8 mouse cellular contexts compared by ENCODE assay signal in genomic region chr3:89279153-89279890, GRCm38 (mm10). TPM values are rescaled to one million over a fixed set of nuclear protein-coding genes. Genes with fewer than 3 reads are reported as not detected.
DNase-seq lines count a peak whose midpoint lies in the region; ATAC-seq and TF ChIP-seq lines count a peak whose summit lies in the region.

No protein-coding gene starts in this region.

- DNase-seq in Muller cell, postnatal 12 days (ENCODE audit: inconsistent ontology term): peak; percentile 95
- peak; percentile 90 for DNase-seq in cerebellum, adult 11-12 months
- peak; percentile 79 for DNase-seq in forebrain, postnatal 0 days
- peak; percentile 89 for DNase-seq in heart, postnatal 4 days
- peak; percentile 71 to 74 for DNase-seq in layer of hippocampus, postnatal 10 days (ENCODE audit: low spot score in 2 of 2)
- peak; percentile 92 for DNase-seq in lung, postnatal 14 days
- DNase-seq in ovary, postnatal 10 days (ENCODE audit: low spot score): peak; percentile 65
- peak; percentile 90 for DNase-seq in yolk sac, embryonic 10.5 days (ENCODE audit: low spot score)

- H3K27ac ChIP-seq in forebrain, postnatal 0 days (ENCODE audit: low read depth, low read length): peak overlapping the region; percentile 57

- TF ChIP-seq CTCF in forebrain, postnatal 0 days (IDR thresholded peaks at IDR 0.05; ENCODE audit: low read depth): no peak

- no peaks in the 10 kb centered on the region for H3K9me3 ChIP-seq in forebrain, postnatal 0 days (ENCODE audit: low read length)

- WGBS in forebrain, postnatal 0 days: 2% methylated on average over 35 of the region's 35 CpGs

- H3K4me2 ChIP-seq in forebrain, postnatal 0 days (ENCODE audit: low read depth): peak overlapping the region; percentile 91

- H3K4me1 ChIP-seq in forebrain, postnatal 0 days (ENCODE audit: insufficient read depth): 0 out of 2 replicates have a peak, but pooled peaks cover 9% of the 10 kb centered on the region

- H3K4me3 ChIP-seq in forebrain, postnatal 0 days (ENCODE audit: low read depth, low read length): peak overlapping the region; percentile 49

- H3K36me3 ChIP-seq in forebrain, postnatal 0 days (ENCODE audit: insufficient read depth): no peaks in the 10 kb centered on the region

- peak overlapping the region; percentile 59 for H3K9ac ChIP-seq in forebrain, postnatal 0 days

- ATAC-seq in forebrain, postnatal 0 days: peak; percentile 79

- H3K27me3 ChIP-seq in forebrain, postnatal 0 days (ENCODE audit: insufficient read depth, low read length): no peaks in the 10 kb centered on the region

RNA-seq across cellular contexts. Expression of gene Efna1, which starts 1.6 kb away (rescaled TPM):
- total RNA-seq in forebrain, postnatal 0 days (2014; rRNA removed): 5.5 and 8.4 TPM in 2 replicates
- 10.8 and 11.1 TPM in 2 replicates for polyA plus RNA-seq in forebrain, postnatal 0 days (2015; fragmentation: Nextera tagmentation; extraction: Ambion mirVana)
- 10 to 100 TPM; 37.9 to 42.0 TPM for total RNA-seq in heart, postnatal 4 days (2021)
- total RNA-seq in layer of hippocampus, postnatal 10 days (2021): 1 to 10 TPM; 6.4 to 7.2 TPM

RNA-seq across cellular contexts. Expression of gene Slc50a1, which starts 9.0 kb away (rescaled TPM):
- 22.1 and 26.7 TPM in 2 replicates for total RNA-seq in forebrain, postnatal 0 days (2014; rRNA removed)
- 34.8 and 36.8 TPM in 2 replicates for polyA plus RNA-seq in forebrain, postnatal 0 days (2015; fragmentation: Nextera tagmentation; extraction: Ambion mirVana)
- 10 to 100 TPM; 24.9 to 28.0 TPM for total RNA-seq in heart, postnatal 4 days (2021)
- total RNA-seq in layer of hippocampus, postnatal 10 days (2021): 10 to 100 TPM; 27.6 to 29.8 TPM

RNA-seq across cellular contexts. Expression of gene Dpm3, which starts 20.2 kb away (rescaled TPM):
- 66.7 and 160 TPM in 2 replicates for total RNA-seq in forebrain, postnatal 0 days (2014; rRNA removed)
- polyA plus RNA-seq in forebrain, postnatal 0 days (2015; fragmentation: Nextera tagmentation; extraction: Ambion mirVana): 74.9 and 96.8 TPM in 2 replicates
- 10 to 100 TPM; 51.6 to 61.0 TPM for total RNA-seq in heart, postnatal 4 days (2021)
- total RNA-seq in layer of hippocampus, postnatal 10 days (2021): 10 to 100 TPM; 53.3 to 66.3 TPM

RNA-seq across cellular contexts. Expression of gene Trim46, which starts 33.2 kb away (rescaled TPM):
- total RNA-seq in forebrain, postnatal 0 days (2014; rRNA removed): 83.0 and 98.3 TPM in 2 replicates
- 56.0 and 63.5 TPM in 2 replicates for polyA plus RNA-seq in forebrain, postnatal 0 days (2015; fragmentation: Nextera tagmentation; extraction: Ambion mirVana)
- total RNA-seq in heart, postnatal 4 days (2021): 1 to 10 TPM; 1.3 to 1.6 TPM
- 100 to 1,000 TPM; 101 to 112 TPM for total RNA-seq in layer of hippocampus, postnatal 10 days (2021)

RNA-seq across cellular contexts. Expression of gene Krtcap2, which starts 33.6 kb away (rescaled TPM):
- total RNA-seq in forebrain, postnatal 0 days (2014; rRNA removed): 67.0 and 68.1 TPM in 2 replicates
- 221 and 244 TPM in 2 replicates for polyA plus RNA-seq in forebrain, postnatal 0 days (2015; fragmentation: Nextera tagmentation; extraction: Ambion mirVana)
- total RNA-seq in heart, postnatal 4 days (2021): 100 to 1,000 TPM; 100 to 104 TPM
- 10 to 100 TPM; 72.8 to 95.1 TPM for total RNA-seq in layer of hippocampus, postnatal 10 days (2021)

Comparison
In these comparisons a context has a peak if more than half of its experiments do, and no peak if none do; other contexts are left out.
1. Peak in every context shown above with its lines: DNase-seq, ATAC-seq, H3K4me3 ChIP-seq and H3K27ac ChIP-seq.